Mouse (Mus musculus) liver, adult 2 months (tissue): ENCODE measurements around the gene Otub2.

Experiments used
- CTCF ChIP-seq: fragments of 200-500 bp; IDR thresholded peaks from 2 replicates; pipeline ENCODE4 v1.5.1; 2011; ENCODE audit warnings: low read depth, low read length, control low read depth
- POLR2A ChIP-seq: fragments of 200-500 bp; IDR thresholded peaks from 2 replicates; pipeline ENCODE4 v1.6.1; 2011; ENCODE audit warnings: low read length, control low read depth; ENCODE audit not compliant: insufficient read depth; ENCODE audit errors: extremely low read depth

GRCm38 (mm10) chr12:103370861-103371260 is 17.6 kb upstream of the Otub2 start:
- TF ChIP-seq CTCF, result no peak
- no peak for TF ChIP-seq POLR2A
